Mouse (Mus musculus) G1E (cell line): ENCODE results near the gene Tmem39b.

Source experiments
- CTCF ChIP-seq: IDR thresholded peaks from 2 replicates; pipeline ENCODE4 v1.5.1; 2012; ENCODE audit warnings: low read depth, low read length, inconsistent platforms, mixed read lengths
- GATA1 ChIP-seq: IDR thresholded peaks from 2 replicates; pipeline ENCODE4 v1.6.1; 2012; ENCODE audit warnings: borderline replicate concordance, low read length, inconsistent platforms, mixed read lengths
- GATA2 ChIP-seq: IDR thresholded peaks from 2 replicates; pipeline ENCODE4 v1.6.1; 2012; ENCODE audit warnings: low read depth, low read length, inconsistent platforms, borderline replicate concordance
- POLR2AphosphoS5 ChIP-seq: IDR thresholded peaks from 2 replicates; pipeline ENCODE4 v1.6.1; 2012; ENCODE audit warnings: low read depth, low read length, inconsistent platforms; ENCODE audit not compliant: insufficient replicate concordance
- TAL1 ChIP-seq: conservative IDR thresholded peaks from 2 replicates; pipeline ENCODE4 v1.6.1; 2012; ENCODE audit warnings: low read depth, low read length, inconsistent platforms, mixed read lengths

DNA sequence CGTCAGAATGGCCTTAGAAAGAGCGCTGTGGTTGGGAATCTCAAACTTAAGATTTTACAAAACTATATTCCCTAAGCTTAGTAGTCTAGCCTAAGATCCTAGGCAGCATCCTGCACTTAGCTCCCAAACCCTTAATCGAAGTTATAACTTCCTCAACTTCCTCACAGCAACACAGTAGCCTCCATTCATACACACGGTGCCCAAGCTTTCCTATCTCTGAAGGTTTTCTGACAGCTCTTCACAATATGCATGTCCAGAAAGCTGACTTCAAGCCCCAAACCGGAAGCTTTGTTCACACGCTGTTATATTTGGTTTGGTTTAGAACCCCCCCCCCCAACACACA, 852 bp downstream of the Tmem39b start:
- TF ChIP-seq TAL1 = no peak
- TF ChIP-seq CTCF = no peak
- no peak for TF ChIP-seq GATA1
- TF ChIP-seq POLR2AphosphoS5 = no peak
- TF ChIP-seq GATA2 = no peak
